Mouse (Mus musculus): ENCODE results near the gene Dab1. TPM values are rescaled to one million over a fixed set of nuclear protein-coding genes. Genes with fewer than 3 reads are reported as not detected.

Dab1 gene
- polyA plus RNA-seq, 2 experiments: 0.19 to 0.34 TPM

DNA sequence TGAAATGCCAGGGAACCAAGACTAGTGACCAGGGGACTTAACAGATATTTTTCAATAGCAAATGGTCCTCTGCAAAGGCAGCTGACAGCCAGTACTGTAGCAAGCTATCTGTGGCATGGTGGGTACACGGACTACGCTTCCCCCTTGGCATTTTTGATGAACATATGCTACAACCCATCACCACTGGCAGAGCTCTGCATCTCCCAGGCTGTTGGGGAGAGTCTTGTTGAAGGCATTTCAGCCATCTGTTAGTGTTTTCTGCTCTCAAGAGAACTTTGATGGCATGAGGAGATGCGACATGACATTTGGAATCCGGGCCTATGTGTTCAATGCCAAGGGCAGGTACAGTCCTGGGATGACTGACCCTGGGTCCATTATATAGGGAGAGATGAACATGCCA lies 443.2 kb downstream of the Dab1 start:
- ATAC-seq (ENCODE audit: insufficient read depth) (no peak), DNase-seq (ENCODE audit: low read depth in 3 of 3, low spot score in 3 of 3) (no peak)
- no peak for TF ChIP-seq CTCF (IDR thresholded peaks at IDR 0.05; ENCODE audit: low read depth)
- no peak for TF ChIP-seq EP300 (IDR thresholded peaks at IDR 0.05; ENCODE audit: low read depth)
- H3K9me3 ChIP-seq (ENCODE audit: control insufficient read depth, low read length): no peaks in the 10 kb centered on the region
- H3K27me3 ChIP-seq (ENCODE audit: control insufficient read depth, insufficient read depth, low read length): no peaks in the 10 kb centered on the region
- H3K4me2 ChIP-seq (ENCODE audit: low read depth): no peak overlapping the region
- H3K36me3 ChIP-seq (replicated peaks; ENCODE audit: control insufficient read depth, insufficient read depth, low read depth): no peaks in the 10 kb centered on the region
- no peak overlapping the region for H3K4me3 ChIP-seq (ENCODE audit: insufficient read depth in 1 of 2, low read depth in 2 of 2, low read length in 2 of 2)
- no peak overlapping the region for H3K27ac ChIP-seq
- H3K4me1 ChIP-seq (replicated peaks; ENCODE audit: control insufficient read depth in 2 of 2, insufficient read depth in 2 of 2, low read length in 1 of 2): no peaks in the 10 kb centered on the region
- 67% methylated on average over 4 of the region's 4 CpGs for WGBS (ENCODE audit: insufficient replicate concordance)
- H3K9ac ChIP-seq (replicated peaks): no peak overlapping the region

DNA sequence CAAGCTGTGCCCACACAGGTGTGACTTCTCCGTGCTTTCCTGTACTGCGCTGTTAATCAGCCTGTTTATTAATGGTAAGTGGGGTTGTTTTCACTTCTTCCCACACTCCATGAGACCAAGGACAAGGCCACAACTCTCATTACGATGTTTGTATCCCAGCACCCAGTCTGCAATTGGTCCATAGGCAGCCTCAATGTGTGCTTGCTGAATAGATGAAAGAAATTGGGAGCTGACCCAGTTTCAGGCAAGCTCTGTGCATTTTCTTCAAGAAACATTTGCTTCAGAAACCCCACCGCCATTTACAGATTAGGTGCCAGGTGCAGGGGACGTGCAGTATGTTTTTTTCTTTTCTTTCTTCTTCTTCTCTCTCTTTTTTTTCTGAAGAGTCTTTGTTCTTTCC lies 447.7 kb downstream of the Dab1 start:
- WGBS (ENCODE audit: insufficient replicate concordance): 72% methylated on average over 5 of the region's 5 CpGs
- no peaks in the 10 kb centered on the region for H3K4me1 ChIP-seq (replicated peaks; ENCODE audit: control insufficient read depth in 2 of 2, insufficient read depth in 2 of 2, low read length in 1 of 2)
- H3K27ac ChIP-seq: no peak overlapping the region
- H3K27me3 ChIP-seq (ENCODE audit: control insufficient read depth, insufficient read depth, low read length): no peaks in the 10 kb centered on the region
- no peak for DNase-seq (ENCODE audit: low read depth in 3 of 3, low spot score in 3 of 3)
- TF ChIP-seq CTCF (IDR thresholded peaks at IDR 0.05; ENCODE audit: low read depth) (no peak), EP300 (IDR thresholded peaks at IDR 0.05; ENCODE audit: low read depth) (no peak)
- no peak overlapping the region for H3K4me3 ChIP-seq (ENCODE audit: insufficient read depth in 1 of 2, low read depth in 2 of 2, low read length in 2 of 2)
- ATAC-seq (ENCODE audit: insufficient read depth): no peak
- no peaks in the 10 kb centered on the region for H3K9me3 ChIP-seq (ENCODE audit: control insufficient read depth, low read length)
- no peaks in the 10 kb centered on the region for H3K36me3 ChIP-seq (replicated peaks; ENCODE audit: control insufficient read depth, insufficient read depth, low read depth)
- H3K4me2 ChIP-seq (ENCODE audit: low read depth): no peak overlapping the region
- no peak overlapping the region for H3K9ac ChIP-seq (replicated peaks)

DNA sequence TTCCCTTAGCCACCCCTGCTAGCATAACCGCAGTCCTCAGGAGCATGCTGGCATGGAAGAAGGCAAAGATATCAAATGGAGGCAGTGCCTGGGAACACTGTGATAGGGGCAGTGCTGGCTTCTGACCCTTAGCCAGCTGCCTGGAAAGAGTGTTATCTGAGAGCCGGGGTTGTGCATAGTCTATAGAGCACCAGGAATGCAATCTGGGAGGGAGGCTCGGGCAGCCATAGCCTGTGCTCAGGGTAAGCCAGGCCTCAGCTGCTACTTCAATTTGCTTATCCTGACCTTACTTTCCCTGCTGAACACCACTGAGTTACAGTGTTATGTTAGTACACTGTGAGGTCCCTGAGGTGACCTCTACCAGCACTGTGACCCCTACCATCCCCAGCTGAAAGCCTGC lies 448.6 kb downstream of the Dab1 start:
- Histone ChIP-seq H3K9me3 (ENCODE audit: control insufficient read depth, low read length) (no peaks in the 10 kb centered on the region), H3K27ac (no peak overlapping the region), H3K27me3 (ENCODE audit: control insufficient read depth, insufficient read depth, low read length) (no peaks in the 10 kb centered on the region), H3K9ac (replicated peaks) (no peak overlapping the region), H3K4me1 (replicated peaks; ENCODE audit: control insufficient read depth in 2 of 2, insufficient read depth in 2 of 2, low read length in 1 of 2) (no peaks in the 10 kb centered on the region), H3K4me3 (ENCODE audit: insufficient read depth in 1 of 2, low read depth in 2 of 2, low read length in 2 of 2) (no peak overlapping the region), H3K4me2 (ENCODE audit: low read depth) (no peak overlapping the region), H3K36me3 (replicated peaks; ENCODE audit: control insufficient read depth, insufficient read depth, low read depth) (no peaks in the 10 kb centered on the region)
- no peak for ATAC-seq (ENCODE audit: insufficient read depth)
- WGBS (ENCODE audit: insufficient replicate concordance): 46% methylated on average over 3 of the region's 3 CpGs
- TF ChIP-seq CTCF (IDR thresholded peaks at IDR 0.05; ENCODE audit: low read depth): no peak
- no peak for TF ChIP-seq EP300 (IDR thresholded peaks at IDR 0.05; ENCODE audit: low read depth)
- DNase-seq (ENCODE audit: low read depth in 3 of 3, low spot score in 3 of 3): no peak

DNA sequence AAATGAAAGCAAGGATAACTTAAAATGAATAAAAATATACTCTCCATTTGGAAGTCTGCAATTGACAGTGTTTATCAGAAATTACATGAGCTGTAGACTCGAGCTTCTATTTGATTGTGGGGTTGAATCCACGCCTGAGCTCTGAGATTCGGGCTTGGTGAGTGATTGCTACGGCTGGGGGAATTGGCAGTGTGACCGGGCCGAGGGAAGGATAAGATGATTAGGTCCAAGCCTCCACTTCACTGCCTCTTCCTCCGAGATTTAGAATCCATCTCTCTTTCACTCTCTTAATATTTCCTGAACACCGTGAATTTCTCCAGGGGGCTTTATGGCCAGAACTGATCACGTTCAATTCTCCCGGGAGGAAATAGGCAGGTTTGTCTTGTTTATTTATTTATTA lies 452.1 kb downstream of the Dab1 start:
- H3K4me2 ChIP-seq (ENCODE audit: low read depth): no peak overlapping the region
- H3K4me1 ChIP-seq (replicated peaks; ENCODE audit: control insufficient read depth in 2 of 2, insufficient read depth in 2 of 2, low read length in 1 of 2): no peaks in the 10 kb centered on the region
- H3K27ac ChIP-seq: no peak overlapping the region
- TF ChIP-seq EP300 (IDR thresholded peaks at IDR 0.05; ENCODE audit: low read depth) (no peak), CTCF (IDR thresholded peaks at IDR 0.05; ENCODE audit: low read depth) (no peak)
- no peaks in the 10 kb centered on the region for H3K27me3 ChIP-seq (ENCODE audit: control insufficient read depth, insufficient read depth, low read length)
- DNase-seq (ENCODE audit: low read depth in 3 of 3, low spot score in 3 of 3) (no peak), ATAC-seq (ENCODE audit: insufficient read depth) (no peak)
- H3K9ac ChIP-seq (replicated peaks): no peak overlapping the region
- no peak overlapping the region for H3K4me3 ChIP-seq (ENCODE audit: insufficient read depth in 1 of 2, low read depth in 2 of 2, low read length in 2 of 2)
- H3K36me3 ChIP-seq (replicated peaks; ENCODE audit: control insufficient read depth, insufficient read depth, low read depth): no peaks in the 10 kb centered on the region
- 57% methylated on average over 10 of the region's 10 CpGs for WGBS (ENCODE audit: insufficient replicate concordance)
- H3K9me3 ChIP-seq (ENCODE audit: control insufficient read depth, low read length): no peaks in the 10 kb centered on the region

DNA sequence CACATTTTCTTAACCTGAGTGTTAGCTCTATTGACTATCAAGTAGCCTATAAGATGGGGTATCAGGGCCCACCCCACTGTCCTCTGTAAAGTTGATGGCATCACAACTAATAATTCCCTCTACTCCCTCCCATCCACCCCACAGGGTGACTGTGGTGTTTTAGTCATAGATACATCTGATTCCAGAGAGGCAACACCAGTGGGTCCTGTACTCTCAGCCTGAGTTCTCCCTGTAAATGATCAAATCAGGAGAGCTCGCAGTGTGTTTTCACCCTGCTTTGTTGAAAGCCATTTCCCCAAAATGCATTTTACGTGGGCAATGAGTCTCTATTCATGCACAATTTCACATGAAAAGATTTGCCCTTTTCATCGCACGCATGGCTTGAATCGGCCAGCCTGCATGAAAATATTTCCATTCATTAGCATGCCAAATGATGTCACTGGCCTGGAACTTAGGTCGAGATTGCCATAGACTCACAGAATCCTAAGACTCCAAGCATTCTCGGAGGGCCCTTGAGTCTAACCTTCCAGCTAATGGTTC lies 454.8 kb downstream of the Dab1 start:
- no peak for TF ChIP-seq CTCF (IDR thresholded peaks at IDR 0.05; ENCODE audit: low read depth)
- no peak for TF ChIP-seq EP300 (IDR thresholded peaks at IDR 0.05; ENCODE audit: low read depth)

More for the DNA sequence above, 454.8 kb downstream of the Dab1 start:
- H3K4me3 ChIP-seq (ENCODE audit: insufficient read depth in 1 of 2, low read depth in 2 of 2, low read length in 2 of 2): no peak overlapping the region
- no peak overlapping the region for H3K9ac ChIP-seq (replicated peaks)
- no peaks in the 10 kb centered on the region for H3K27me3 ChIP-seq (ENCODE audit: control insufficient read depth, insufficient read depth, low read length)
- no peak overlapping the region for H3K4me2 ChIP-seq (ENCODE audit: low read depth)
- no peaks in the 10 kb centered on the region for H3K4me1 ChIP-seq (replicated peaks; ENCODE audit: control insufficient read depth in 2 of 2, insufficient read depth in 2 of 2, low read length in 1 of 2)
- H3K27ac ChIP-seq: no peak overlapping the region
- H3K9me3 ChIP-seq (ENCODE audit: control insufficient read depth, low read length): no peaks in the 10 kb centered on the region
- no peaks in the 10 kb centered on the region for H3K36me3 ChIP-seq (replicated peaks; ENCODE audit: control insufficient read depth, insufficient read depth, low read depth)
- ATAC-seq (ENCODE audit: insufficient read depth): no peak
- no peak for DNase-seq (ENCODE audit: low read depth in 3 of 3, low spot score in 3 of 3)
- WGBS (ENCODE audit: insufficient replicate concordance): 56% methylated on average over 7 of the region's 7 CpGs
